Mouse (Mus musculus): ENCODE results near the gene Rhoq.

- peak; percentile 74 for TF ChIP-seq CTCF (IDR thresholded peaks at IDR 0.05)
- no peak for TF ChIP-seq EP300 (IDR thresholded peaks at IDR 0.05)
Measured at GRCm38 (mm10) chr17:86918786-86919185, 44.1 kb upstream of the Rhoq start.

Data from lung, postnatal 0 days (tissue).